Mouse (Mus musculus): ENCODE data around the gene Svs5. TPM values are rescaled to one million over a fixed set of nuclear protein-coding genes. Genes with fewer than 3 reads are reported as not detected.

Svs5 gene
- polyA plus RNA-seq, 1 experiment from 2014 or later: not detected

- H3K36me3 ChIP-seq (ENCODE audit: control insufficient read depth, insufficient read depth, low read length): no peaks in the 10 kb centered on the region
- no peaks in the 10 kb centered on the region for H3K9me3 ChIP-seq (ENCODE audit: control insufficient read depth, low read length)
- no peaks in the 10 kb centered on the region for H3K4me1 ChIP-seq (replicated peaks; ENCODE audit: control insufficient read depth, insufficient read depth)
- H3K9ac ChIP-seq (ENCODE audit: low read length): no peak overlapping the region
- ATAC-seq (ENCODE audit: low FRiP score, low TSS enrichment) (no peak), DNase-seq (ENCODE audit: low spot score) (no peak)
- TF ChIP-seq EP300 (optimal IDR thresholded peaks at IDR 0.05) (no peak), CTCF (IDR thresholded peaks at IDR 0.05; ENCODE audit: low read depth) (peak; percentile 58)
- no peak overlapping the region for H3K27ac ChIP-seq (replicated peaks)
- no peaks in the 10 kb centered on the region for H3K27me3 ChIP-seq (ENCODE audit: control insufficient read depth, insufficient read depth, low read length)
- H3K4me3 ChIP-seq (ENCODE audit: low read depth, low read length): no peak overlapping the region
- H3K4me2 ChIP-seq (replicated peaks; ENCODE audit: low read depth): no peak overlapping the region
- 82% methylated on average over 3 of the region's 3 CpGs for WGBS
Observed at GRCm38 (mm10) chr2:164358373-164358772, 25.8 kb downstream of the Svs5 start.

- DNase-seq (ENCODE audit: low spot score) (no peak), ATAC-seq (ENCODE audit: low FRiP score, low TSS enrichment) (no peak)
- no peak overlapping the region for H3K27ac ChIP-seq (replicated peaks)
- no peak overlapping the region for H3K4me2 ChIP-seq (replicated peaks; ENCODE audit: low read depth)
- H3K27me3 ChIP-seq (ENCODE audit: control insufficient read depth, insufficient read depth, low read length): no peaks in the 10 kb centered on the region
- no peak overlapping the region for H3K4me3 ChIP-seq (ENCODE audit: low read depth, low read length)
- no peaks in the 10 kb centered on the region for H3K36me3 ChIP-seq (ENCODE audit: control insufficient read depth, insufficient read depth, low read length)
- no peaks in the 10 kb centered on the region for H3K4me1 ChIP-seq (replicated peaks; ENCODE audit: control insufficient read depth, insufficient read depth)
- H3K9me3 ChIP-seq (ENCODE audit: control insufficient read depth, low read length): no peaks in the 10 kb centered on the region
- TF ChIP-seq CTCF (IDR thresholded peaks at IDR 0.05; ENCODE audit: low read depth): no peak
- no peak for TF ChIP-seq EP300 (optimal IDR thresholded peaks at IDR 0.05)
- H3K9ac ChIP-seq (ENCODE audit: low read length): no peak overlapping the region
- WGBS: 80% methylated on average over 5 of the region's 5 CpGs
Observed at GRCm38 (mm10) chr2:164359031-164359430, 26.5 kb downstream of the Svs5 start.

GRCm38 (mm10) chr2:164359668-164360067 is 27.1 kb downstream of the Svs5 start:
- Histone ChIP-seq H3K9me3 (ENCODE audit: control insufficient read depth, low read length) (no peaks in the 10 kb centered on the region), H3K4me1 (replicated peaks; ENCODE audit: control insufficient read depth, insufficient read depth) (no peaks in the 10 kb centered on the region), H3K4me3 (ENCODE audit: low read depth, low read length) (no peak overlapping the region), H3K27me3 (ENCODE audit: control insufficient read depth, insufficient read depth, low read length) (no peaks in the 10 kb centered on the region), H3K27ac (replicated peaks) (no peak overlapping the region), H3K36me3 (ENCODE audit: control insufficient read depth, insufficient read depth, low read length) (no peaks in the 10 kb centered on the region), H3K9ac (ENCODE audit: low read length) (no peak overlapping the region), H3K4me2 (replicated peaks; ENCODE audit: low read depth) (no peak overlapping the region)
- TF ChIP-seq CTCF (IDR thresholded peaks at IDR 0.05; ENCODE audit: low read depth): no peak
- TF ChIP-seq EP300 (optimal IDR thresholded peaks at IDR 0.05): no peak
- DNase-seq (ENCODE audit: low spot score): no peak
- ATAC-seq (ENCODE audit: low FRiP score, low TSS enrichment): no peak
- 80% methylated on average over 5 of the region's 5 CpGs for WGBS

GRCm38 (mm10) chr2:164360974-164361657 is 28.6 kb downstream of the Svs5 start:
- H3K36me3 ChIP-seq (ENCODE audit: control insufficient read depth, insufficient read depth, low read length): no peaks in the 10 kb centered on the region
- TF ChIP-seq CTCF (IDR thresholded peaks at IDR 0.05; ENCODE audit: low read depth) (no peak), EP300 (optimal IDR thresholded peaks at IDR 0.05) (no peak)
- no peak overlapping the region for H3K9ac ChIP-seq (ENCODE audit: low read length)
- H3K4me1 ChIP-seq (replicated peaks; ENCODE audit: control insufficient read depth, insufficient read depth): no peaks in the 10 kb centered on the region
- ATAC-seq (ENCODE audit: low FRiP score, low TSS enrichment) (0 out of 2 replicates have a peak, but pooled peaks have one; percentile 53), DNase-seq (ENCODE audit: low spot score) (peak; percentile 27)
- no peak overlapping the region for H3K27ac ChIP-seq (replicated peaks)
- H3K27me3 ChIP-seq (ENCODE audit: control insufficient read depth, insufficient read depth, low read length): no peaks in the 10 kb centered on the region
- 27% methylated on average over 13 of the region's 13 CpGs for WGBS
- no peaks in the 10 kb centered on the region for H3K9me3 ChIP-seq (ENCODE audit: control insufficient read depth, low read length)
- no peak overlapping the region for H3K4me3 ChIP-seq (ENCODE audit: low read depth, low read length)
- H3K4me2 ChIP-seq (replicated peaks; ENCODE audit: low read depth): no peak overlapping the region

- Histone ChIP-seq H3K4me1 (replicated peaks; ENCODE audit: control insufficient read depth, insufficient read depth) (no peaks in the 10 kb centered on the region), H3K9ac (ENCODE audit: low read length) (no peak overlapping the region), H3K4me3 (ENCODE audit: low read depth, low read length) (no peak overlapping the region), H3K4me2 (replicated peaks; ENCODE audit: low read depth) (no peak overlapping the region), H3K36me3 (ENCODE audit: control insufficient read depth, insufficient read depth, low read length) (no peaks in the 10 kb centered on the region), H3K27me3 (ENCODE audit: control insufficient read depth, insufficient read depth, low read length) (no peaks in the 10 kb centered on the region), H3K27ac (replicated peaks) (no peak overlapping the region), H3K9me3 (ENCODE audit: control insufficient read depth, low read length) (no peaks in the 10 kb centered on the region)
- TF ChIP-seq CTCF (IDR thresholded peaks at IDR 0.05; ENCODE audit: low read depth) (no peak), EP300 (optimal IDR thresholded peaks at IDR 0.05) (no peak)
- DNase-seq (ENCODE audit: low spot score) (no peak), ATAC-seq (ENCODE audit: low FRiP score, low TSS enrichment) (no peak)
- WGBS: 54% methylated on average over 3 of the region's 3 CpGs
Observed at GRCm38 (mm10) chr2:164366947-164367346, 34.4 kb downstream of the Svs5 start.

- ATAC-seq (ENCODE audit: low FRiP score, low TSS enrichment) (no peak), DNase-seq (ENCODE audit: low spot score) (no peak)
- Histone ChIP-seq H3K27me3 (ENCODE audit: control insufficient read depth, insufficient read depth, low read length) (no peaks in the 10 kb centered on the region), H3K4me2 (replicated peaks; ENCODE audit: low read depth) (no peak overlapping the region), H3K9me3 (ENCODE audit: control insufficient read depth, low read length) (no peaks in the 10 kb centered on the region), H3K9ac (ENCODE audit: low read length) (no peak overlapping the region), H3K36me3 (ENCODE audit: control insufficient read depth, insufficient read depth, low read length) (no peaks in the 10 kb centered on the region), H3K4me3 (ENCODE audit: low read depth, low read length) (no peak overlapping the region), H3K27ac (replicated peaks) (no peak overlapping the region), H3K4me1 (replicated peaks; ENCODE audit: control insufficient read depth, insufficient read depth) (no peaks in the 10 kb centered on the region)
- TF ChIP-seq EP300 (optimal IDR thresholded peaks at IDR 0.05): no peak
- TF ChIP-seq CTCF (IDR thresholded peaks at IDR 0.05; ENCODE audit: low read depth): no peak
- WGBS: 72% methylated on average over 6 of the region's 6 CpGs
Observed at GRCm38 (mm10) chr2:164368620-164369105, 36.1 kb downstream of the Svs5 start.
